Mouse (Mus musculus): Measurements from ENCODE around the gene Slc6a12. TPM values are rescaled to one million over a fixed set of nuclear protein-coding genes. Genes with fewer than 3 reads are reported as not detected.

The Slc6a12 gene
- total and polyA plus RNA-seq, 3 experiments = not detected

- no peak for DNase-seq (ENCODE audit: low read depth, low spot score)
- Histone ChIP-seq H3K79me2 (ENCODE audit: control insufficient read depth, insufficient read depth, low read length, poor library complexity) (no peaks in the 10 kb centered on the region), H3K4me1 (ENCODE audit: control insufficient read depth in 1 of 2, insufficient read depth in 2 of 2, low read length in 2 of 2) (no peaks in the 10 kb centered on the region), H3K9ac (ENCODE audit: control insufficient read depth, low read depth, low read length, poor library complexity, severe bottlenecking) (no peak within 1 kb of the TSS), H3K4me3 (ENCODE audit: control insufficient read depth in 1 of 2, insufficient read depth in 1 of 2, low read depth in 2 of 2, low read length in 2 of 2) (no peak within 1 kb of the TSS), H3K9me3 (replicated peaks; ENCODE audit: insufficient read depth, low read length) (no peaks in the 10 kb centered on the region), H3K36me3 (ENCODE audit: control insufficient read depth in 1 of 2, insufficient read depth in 2 of 2, low read length in 2 of 2) (no peaks in the 10 kb centered on the region), H3K27me3 (ENCODE audit: control insufficient read depth in 1 of 2, insufficient read depth in 2 of 2, low read length in 2 of 2) (peaks cover 0 to 4% of the 10 kb centered on the region in 2 experiments; a peak in 3 of 4 replicates), H3K27ac (ENCODE audit: control insufficient read depth, low read depth, low read length) (no peak within 1 kb of the TSS)
- TF ChIP-seq TCF12 (IDR thresholded peaks at IDR 0.05; ENCODE audit: low read depth, low read length) = no peak
- no peak for TF ChIP-seq USF2 (IDR thresholded peaks at IDR 0.05; ENCODE audit: borderline replicate concordance in 1 of 2, insufficient read depth in 1 of 2, low read depth in 1 of 2, low read length in 2 of 2)
- TF ChIP-seq EP300 (IDR thresholded peaks at IDR 0.05; ENCODE audit: low read depth in 1 of 2, low read length in 2 of 2) = no peak
- no peak for TF ChIP-seq POLR2A (IDR thresholded peaks at IDR 0.05; ENCODE audit: control insufficient read depth in 1 of 2, insufficient read depth in 1 of 2, low read depth in 1 of 2, low read length in 2 of 2, poor library complexity in 1 of 2)
- no peak for TF ChIP-seq SIN3A (IDR thresholded peaks at IDR 0.05; ENCODE audit: low read length)
- no peak for TF ChIP-seq HCFC1 (IDR thresholded peaks at IDR 0.05; ENCODE audit: low read depth, low read length)
- TF ChIP-seq NRF1 (IDR thresholded peaks at IDR 0.05; ENCODE audit: insufficient read depth, low read depth, low read length, poor library complexity, severe bottlenecking) = no peak
- TF ChIP-seq MYB (IDR thresholded peaks at IDR 0.05; ENCODE audit: low read depth, low read length) = no peak
- TF ChIP-seq E2F4 (IDR thresholded peaks at IDR 0.05; ENCODE audit: borderline replicate concordance, low read depth, low read length) = no peak
- no peak for TF ChIP-seq ZC3H11A (IDR thresholded peaks at IDR 0.05; ENCODE audit: low read depth, low read length)
- no peak for TF ChIP-seq KAT2A (conservative IDR thresholded peaks at IDR 0.05; ENCODE audit: low read depth, low read length)
- no peak for TF ChIP-seq NELFE (IDR thresholded peaks at IDR 0.05; ENCODE audit: low read depth, low read length)
- no peak for TF ChIP-seq UBTF (IDR thresholded peaks at IDR 0.05; ENCODE audit: borderline replicate concordance, insufficient read depth, low read depth, low read length)
Measured at GRCm38 (mm10) chr6:121299954-121300353, 42.9 kb upstream of the Slc6a12 start, which contains the start of gene Slc6a13. Gene Slc6a13 (plus strand): TSS chr6:121300227.

- no peak overlapping the region for H3K9ac ChIP-seq (ENCODE audit: control insufficient read depth, low read depth, low read length, poor library complexity, severe bottlenecking)
- no peaks in the 10 kb centered on the region for H3K9me3 ChIP-seq (replicated peaks; ENCODE audit: insufficient read depth, low read length)
- H3K4me1 ChIP-seq (ENCODE audit: control insufficient read depth in 1 of 2, insufficient read depth in 2 of 2, low read length in 2 of 2) = no peaks in the 10 kb centered on the region
- TF ChIP-seq ETS1 (IDR thresholded peaks at IDR 0.05; ENCODE audit: low read depth, low read length) (no peak), MAZ (IDR thresholded peaks at IDR 0.05; ENCODE audit: low read depth, low read length) (no peak), MEF2A (IDR thresholded peaks at IDR 0.05; ENCODE audit: extremely low read depth, insufficient replicate concordance, low read depth, low read length, poor library complexity, severe bottlenecking) (no peak), E2F4 (IDR thresholded peaks at IDR 0.05; ENCODE audit: borderline replicate concordance, low read depth, low read length) (no peak), USF1 (IDR thresholded peaks at IDR 0.05; ENCODE audit: low read depth, low read length) (no peak), TBP (IDR thresholded peaks at IDR 0.05; ENCODE audit: low read depth, low read length) (no peak), POLR2AphosphoS5 (IDR thresholded peaks at IDR 0.05; ENCODE audit: borderline replicate concordance, low read depth, low read length) (no peak), MYB (IDR thresholded peaks at IDR 0.05; ENCODE audit: low read depth, low read length) (no peak), SMC3 (IDR thresholded peaks at IDR 0.05; ENCODE audit: low read depth, low read length) (no peak)
- no peaks in the 10 kb centered on the region for H3K79me2 ChIP-seq (ENCODE audit: control insufficient read depth, insufficient read depth, low read length, poor library complexity)
- no peak for DNase-seq (ENCODE audit: low read depth, low spot score)
- no peaks in the 10 kb centered on the region for H3K36me3 ChIP-seq (ENCODE audit: control insufficient read depth in 1 of 2, insufficient read depth in 2 of 2, low read length in 2 of 2)
- H3K27ac ChIP-seq (ENCODE audit: control insufficient read depth, low read depth, low read length) = no peak overlapping the region
- no peak overlapping the region for H3K4me3 ChIP-seq (ENCODE audit: control insufficient read depth in 1 of 2, insufficient read depth in 1 of 2, low read depth in 2 of 2, low read length in 2 of 2)
- H3K27me3 ChIP-seq (ENCODE audit: control insufficient read depth in 1 of 2, insufficient read depth in 2 of 2, low read length in 2 of 2) = peaks cover 0 to 4% of the 10 kb centered on the region in 2 experiments; a peak in 3 of 4 replicates
Measured at GRCm38 (mm10) chr6:121300504-121300903, 42.4 kb upstream of the Slc6a12 start.
